Mouse (Mus musculus) forebrain, embryonic 13.5 days (tissue): ENCODE results near the gene Pnmt. TPM values are rescaled to one million over a fixed set of nuclear protein-coding genes. Genes with fewer than 3 reads are reported as not detected.

Source experiments
- ATAC-seq: fragments of 200-750 bp; cut with Nextera tagmentation; 2 replicates; pipeline ENCODE4 v1.8.0; 2017
- H3K27ac ChIP-seq: fragments of 300-500 bp; sonication (generic); 2 replicates; pipeline ENCODE4 v1.5.1; 2015; ENCODE audit warnings: inconsistent platforms, mild to moderate bottlenecking, moderate library complexity
- H3K27me3 ChIP-seq: fragments of 300-500 bp; sonication (generic); 2 replicates; pipeline ENCODE4 v1.6.1; 2015; ENCODE audit warnings: mild to moderate bottlenecking, inconsistent platforms
- H3K36me3 ChIP-seq: fragments of 300-500 bp; sonication (generic); 2 replicates; pipeline ENCODE4 v1.6.1; 2015; ENCODE audit warnings: mild to moderate bottlenecking, inconsistent platforms; ENCODE audit not compliant: poor library complexity, severe bottlenecking
- H3K4me1 ChIP-seq: fragments of 300-500 bp; sonication (generic); 2 replicates; pipeline ENCODE4 v1.6.1; 2015; ENCODE audit warnings: inconsistent platforms
- H3K4me2 ChIP-seq: fragments of 300-500 bp; sonication (generic); 2 replicates; pipeline ENCODE4 v1.6.1; 2015; ENCODE audit warnings: inconsistent platforms, mild to moderate bottlenecking, moderate library complexity
- H3K4me3 ChIP-seq: fragments of 300-500 bp; sonication (generic); 2 replicates; pipeline ENCODE4 v1.5.1; 2015; ENCODE audit warnings: mild to moderate bottlenecking, inconsistent platforms
- H3K9ac ChIP-seq: fragments of 300-500 bp; sonication (generic); 2 replicates; pipeline ENCODE4 v1.6.1; 2015; ENCODE audit warnings: mild to moderate bottlenecking, inconsistent platforms
- H3K9me3 ChIP-seq: fragments of 300-500 bp; sonication (generic); replicated peaks from 2 replicates; pipeline ENCODE4 v1.6.1; 2016; ENCODE audit warnings: inconsistent platforms
- WGBS: fragments of 180-500 bp; shearing (Covaris S2); methylation state at CpG from one replicate; pipeline ENCODE4 v1.1.7; 2015; 5-methylcytosine and 5-hydroxymethylcytosine counted together
- polyA plus RNA-seq: library from polyadenylated mRNA; unstranded; fragments of >200 nt; fragmentation: Nextera tagmentation; extraction: Ambion mirVana; gene quantifications from 2 replicates; pipeline ENCODE4 v1.2.1, GENCODE M21; 2015

Gene Pnmt
- polyA plus RNA-seq, 1 experiment from 2014 or later, result not detected

DNA sequence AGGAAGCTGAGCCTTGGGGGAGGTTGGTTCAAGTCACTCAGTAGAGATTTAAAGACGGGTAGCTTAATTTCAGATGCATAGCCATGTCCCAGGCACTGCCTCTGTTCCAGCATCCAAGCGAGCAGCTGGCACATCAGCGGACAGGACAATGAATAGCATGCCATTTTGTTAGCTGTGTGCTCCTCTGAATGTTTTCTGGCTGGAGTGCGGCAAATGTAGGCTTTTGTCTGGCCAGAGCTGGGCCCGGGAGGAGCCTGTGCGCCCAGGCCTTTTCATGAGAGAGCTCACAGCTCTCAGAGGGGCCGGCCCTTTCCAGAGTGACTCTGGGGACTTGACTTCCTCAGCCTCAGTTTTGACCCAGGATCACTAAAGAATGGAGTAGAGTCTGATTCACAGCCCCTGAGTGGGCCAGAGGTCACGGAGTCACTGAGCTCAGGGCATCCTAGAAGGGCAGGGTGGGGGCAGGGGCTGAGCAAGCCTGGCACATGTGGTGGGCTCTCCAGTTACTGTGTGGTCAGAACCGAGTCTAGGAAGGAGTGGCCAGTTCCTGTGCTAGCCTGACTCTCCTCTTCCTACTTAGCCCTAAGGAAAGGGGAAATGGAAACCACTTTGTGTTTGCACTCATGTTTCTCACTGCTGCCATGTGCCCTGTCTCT lies 25.3 kb upstream of the Pnmt start:
- no peak for ATAC-seq
- Histone ChIP-seq H3K4me2 (peak overlapping the region; percentile 15; the same call in 1 of the 2 replicates), H3K4me3 (no peak overlapping the region), H3K27me3 (0 out of 2 replicates have a peak, but pooled peaks cover 5% of the 10 kb centered on the region), H3K9me3 (no peaks in the 10 kb centered on the region), H3K27ac (peak overlapping the region; percentile 41), H3K36me3 (peaks cover 5% of the 10 kb centered on the region; the same call in 1 of the 2 replicates), H3K4me1 (peaks cover 43% of the 10 kb centered on the region), H3K9ac (peak overlapping the region; percentile 45)
- WGBS, result 48% methylated on average over 9 of the region's 9 CpGs

DNA sequence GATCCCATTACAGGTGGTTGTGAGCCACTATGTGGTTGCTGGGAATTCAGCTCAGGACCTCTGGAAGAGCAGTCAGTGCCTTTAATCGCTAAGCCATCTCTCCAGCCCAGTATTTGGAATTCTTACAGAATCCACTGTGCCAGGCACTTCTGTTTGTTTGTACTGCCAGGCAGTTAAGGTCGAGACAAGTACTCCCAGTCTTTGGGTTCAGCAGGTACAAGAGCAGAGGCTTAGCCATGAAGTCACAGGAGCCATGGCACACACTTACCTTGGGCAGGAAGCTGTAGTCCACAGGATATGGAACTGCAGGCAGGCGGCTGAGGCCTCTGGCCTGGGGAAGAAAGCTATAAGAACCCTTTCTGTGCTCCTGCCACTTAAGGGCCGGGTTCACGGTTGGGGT lies 22.4 kb upstream of the Pnmt start:
- ATAC-seq, result no peak
- Histone ChIP-seq H3K4me1 (peaks cover 31% of the 10 kb centered on the region), H3K4me3 (no peak overlapping the region), H3K27me3 (no peaks in the 10 kb centered on the region), H3K4me2 (no peak overlapping the region), H3K27ac (no peak overlapping the region), H3K9me3 (no peaks in the 10 kb centered on the region), H3K36me3 (peaks cover 7% of the 10 kb centered on the region; the same call in 1 of the 2 replicates), H3K9ac (no peak overlapping the region)
- WGBS, result 90% methylated on average over 5 of the region's 5 CpGs

DNA sequence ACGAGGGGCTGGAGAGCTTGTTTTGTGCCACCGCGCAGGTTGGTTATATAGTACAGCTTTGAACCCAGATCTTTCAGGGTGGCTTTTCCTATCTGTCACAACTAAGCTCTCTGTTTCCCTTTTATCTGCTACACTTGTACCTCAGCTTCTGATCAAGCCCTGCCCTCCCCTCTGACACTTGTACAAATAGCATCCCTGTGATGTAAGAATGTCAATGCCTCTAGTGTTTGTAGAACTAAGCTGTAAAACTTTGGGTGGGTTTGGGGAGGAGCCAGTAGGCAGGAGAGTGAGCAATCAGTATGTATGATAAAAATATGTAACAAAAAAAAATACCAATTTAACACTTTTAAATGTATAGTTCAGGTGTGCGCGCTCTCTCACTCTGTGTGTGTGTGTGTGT lies 21.8 kb upstream of the Pnmt start:
- H3K27ac ChIP-seq, result no peak overlapping the region
- no peak overlapping the region for H3K4me3 ChIP-seq
- no peaks in the 10 kb centered on the region for H3K27me3 ChIP-seq
- no peaks in the 10 kb centered on the region for H3K9me3 ChIP-seq
- H3K4me2 ChIP-seq, result no peak overlapping the region
- 91% methylated on average over 5 of the region's 5 CpGs for WGBS
- peaks cover 25% of the 10 kb centered on the region for H3K4me1 ChIP-seq
- peaks cover 7% of the 10 kb centered on the region; the same call in 1 of the 2 replicates for H3K36me3 ChIP-seq
- no peak for ATAC-seq
- no peak overlapping the region for H3K9ac ChIP-seq

DNA sequence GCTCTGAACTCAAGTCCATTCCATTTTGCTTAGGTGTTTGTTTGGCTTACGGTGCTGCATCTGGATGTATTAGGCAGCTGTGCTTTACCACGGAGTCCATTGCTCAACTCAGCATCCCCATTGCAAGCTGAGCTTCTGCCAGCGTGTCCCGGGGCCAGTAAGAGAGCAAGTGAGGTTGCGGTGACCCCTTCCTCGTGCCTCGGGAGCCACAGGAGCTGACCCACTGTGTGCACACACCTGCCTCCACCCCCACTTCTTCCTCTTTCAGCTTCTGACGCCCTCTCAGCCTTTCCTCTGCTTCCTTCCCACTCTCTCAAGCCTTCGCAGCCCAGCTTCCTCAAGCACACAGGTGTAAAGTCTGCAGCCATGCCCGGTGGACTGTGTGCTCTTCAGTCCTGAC lies 20.0 kb upstream of the Pnmt start:
- WGBS, result 85% methylated on average over 10 of the region's 10 CpGs

DNA sequence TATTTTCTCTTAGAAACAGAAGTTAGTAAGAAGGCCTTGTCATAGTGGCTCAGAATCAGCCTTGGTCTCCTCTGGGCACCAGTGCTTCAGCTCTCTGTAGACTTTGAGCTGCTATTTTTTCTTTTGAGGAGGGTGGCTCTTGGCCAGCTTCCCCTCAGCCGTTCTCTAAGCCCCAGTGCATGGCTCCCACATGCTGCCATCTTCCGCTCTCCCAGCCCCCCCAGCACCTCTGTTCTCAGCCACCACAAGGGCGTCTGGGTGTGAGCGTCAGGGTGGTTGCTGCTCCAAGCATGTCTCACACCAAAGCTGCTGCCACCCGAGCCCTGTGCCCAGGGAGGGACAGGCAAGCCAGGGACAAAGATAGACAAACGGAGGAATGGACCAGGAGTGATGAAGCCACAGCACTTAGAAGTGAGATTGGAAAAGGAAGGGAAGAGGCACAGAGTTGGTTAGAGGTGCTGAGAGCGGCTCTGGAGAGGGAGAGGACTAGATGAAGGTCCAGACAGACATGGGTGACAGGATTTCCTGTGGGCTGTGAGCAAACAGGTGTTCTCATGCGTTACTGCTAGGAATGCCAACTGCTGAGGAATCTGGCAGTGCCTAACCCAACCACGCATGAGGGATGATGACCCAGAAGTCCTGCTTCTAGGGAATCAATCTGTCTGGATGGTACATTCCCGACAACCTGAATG lies 18.9 kb upstream of the Pnmt start:
- no peak for ATAC-seq
- Histone ChIP-seq H3K27me3 (no peaks in the 10 kb centered on the region), H3K4me3 (no peak overlapping the region), H3K27ac (0 out of 2 replicates have a peak overlapping the region, but pooled peaks have one; percentile 27), H3K4me1 (peaks cover 18% of the 10 kb centered on the region), H3K9ac (no peak overlapping the region), H3K36me3 (peaks cover 7% of the 10 kb centered on the region; the same call in 1 of the 2 replicates), H3K4me2 (no peak overlapping the region), H3K9me3 (no peaks in the 10 kb centered on the region)
- 84% methylated on average over 10 of the region's 10 CpGs for WGBS

More for the DNA sequence above, 20.0 kb upstream of the Pnmt start:
- H3K27ac ChIP-seq, result no peak overlapping the region
- H3K4me3 ChIP-seq, result no peak overlapping the region
- peaks cover 7% of the 10 kb centered on the region; the same call in 1 of the 2 replicates for H3K36me3 ChIP-seq
- no peaks in the 10 kb centered on the region for H3K27me3 ChIP-seq
- no peak for ATAC-seq
- H3K9me3 ChIP-seq, result no peaks in the 10 kb centered on the region
- H3K4me2 ChIP-seq, result no peak overlapping the region
- peaks cover 14% of the 10 kb centered on the region for H3K4me1 ChIP-seq
- H3K9ac ChIP-seq, result no peak overlapping the region

DNA sequence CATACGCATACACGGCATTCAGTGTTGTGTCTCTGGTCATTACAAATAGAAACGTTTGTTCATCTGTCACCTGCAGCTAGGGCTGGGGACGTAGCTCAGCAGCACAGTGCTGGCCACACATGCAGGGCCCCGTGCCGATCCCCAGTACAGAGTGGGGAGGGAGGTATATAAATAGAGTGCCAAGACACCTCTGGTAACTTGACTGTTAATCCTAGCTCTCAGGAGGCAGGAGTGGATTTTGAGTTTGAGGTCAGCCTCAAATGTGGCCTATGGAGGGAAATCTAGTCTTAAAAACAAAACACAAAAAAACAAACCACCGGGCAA lies 18.4 kb upstream of the Pnmt start:
- no peak overlapping the region for H3K27ac ChIP-seq
- H3K4me2 ChIP-seq, result no peak overlapping the region
- H3K9ac ChIP-seq, result no peak overlapping the region
- H3K9me3 ChIP-seq, result no peaks in the 10 kb centered on the region
- 89% methylated on average over 7 of the region's 7 CpGs for WGBS
- ATAC-seq, result no peak
- H3K4me3 ChIP-seq, result no peak overlapping the region
- H3K4me1 ChIP-seq, result peaks cover 19% of the 10 kb centered on the region
- H3K36me3 ChIP-seq, result peaks cover 7% of the 10 kb centered on the region; the same call in 1 of the 2 replicates
- H3K27me3 ChIP-seq, result no peaks in the 10 kb centered on the region

DNA sequence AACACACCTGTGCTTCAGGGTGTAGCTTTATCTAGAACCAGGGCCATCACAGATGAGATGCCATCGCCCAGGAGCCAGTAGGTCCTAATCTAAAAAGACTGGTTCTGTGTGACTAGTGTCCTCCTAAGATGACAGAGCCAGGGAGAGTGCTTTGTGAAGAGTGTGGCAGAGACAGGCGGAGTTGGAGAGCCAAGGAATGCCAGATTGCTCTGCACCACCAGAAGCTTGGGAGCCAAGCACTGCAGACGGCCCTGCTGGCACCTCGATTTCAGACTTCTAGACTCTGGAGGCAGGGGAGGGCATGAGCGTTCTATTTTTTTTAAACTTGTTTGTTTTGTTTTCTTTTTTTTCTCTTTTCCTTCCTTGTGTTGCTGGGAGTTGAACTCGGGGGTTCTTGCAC lies 16.9 kb upstream of the Pnmt start:
- Histone ChIP-seq H3K27me3 (no peaks in the 10 kb centered on the region), H3K9me3 (no peaks in the 10 kb centered on the region), H3K27ac (no peak overlapping the region; the same call in 1 of the 2 replicates), H3K4me2 (no peak overlapping the region), H3K9ac (no peak overlapping the region), H3K4me1 (peaks cover 22% of the 10 kb centered on the region), H3K36me3 (peaks cover 7% of the 10 kb centered on the region; the same call in 1 of the 2 replicates), H3K4me3 (no peak overlapping the region)
- ATAC-seq, result peak; percentile 48; the same call in 1 of the 2 replicates
- WGBS, result 79% methylated on average over 6 of the region's 6 CpGs

DNA sequence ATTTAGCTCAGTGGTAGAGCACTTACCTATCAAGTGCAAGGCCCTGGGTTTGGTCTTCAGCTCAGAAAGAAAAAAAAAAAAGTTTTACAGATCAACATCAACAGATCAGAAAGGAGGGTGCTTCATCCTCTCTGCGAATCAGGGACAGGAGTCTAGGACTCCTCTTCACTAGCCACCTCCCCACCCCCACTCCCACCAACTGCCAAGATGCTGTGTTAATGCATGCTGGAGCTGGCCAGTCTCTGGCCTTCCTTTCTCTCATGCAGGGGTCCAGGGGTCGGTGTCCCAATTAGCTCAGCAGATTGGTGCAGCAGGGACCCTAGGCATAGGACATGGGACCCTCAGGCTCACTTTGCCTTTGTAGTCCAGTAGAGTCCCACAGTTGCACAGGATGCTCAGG lies 15.7 kb upstream of the Pnmt start:
- no peak for ATAC-seq
- WGBS, result 95% methylated on average over 2 of the region's 2 CpGs
- H3K4me3 ChIP-seq, result no peak overlapping the region
- peaks cover 22% of the 10 kb centered on the region for H3K4me1 ChIP-seq
- H3K27me3 ChIP-seq, result no peaks in the 10 kb centered on the region
- no peaks in the 10 kb centered on the region for H3K9me3 ChIP-seq
- H3K27ac ChIP-seq, result no peak overlapping the region
- no peak overlapping the region for H3K9ac ChIP-seq
- H3K36me3 ChIP-seq, result peaks cover 17% of the 10 kb centered on the region
- H3K4me2 ChIP-seq, result no peak overlapping the region

DNA sequence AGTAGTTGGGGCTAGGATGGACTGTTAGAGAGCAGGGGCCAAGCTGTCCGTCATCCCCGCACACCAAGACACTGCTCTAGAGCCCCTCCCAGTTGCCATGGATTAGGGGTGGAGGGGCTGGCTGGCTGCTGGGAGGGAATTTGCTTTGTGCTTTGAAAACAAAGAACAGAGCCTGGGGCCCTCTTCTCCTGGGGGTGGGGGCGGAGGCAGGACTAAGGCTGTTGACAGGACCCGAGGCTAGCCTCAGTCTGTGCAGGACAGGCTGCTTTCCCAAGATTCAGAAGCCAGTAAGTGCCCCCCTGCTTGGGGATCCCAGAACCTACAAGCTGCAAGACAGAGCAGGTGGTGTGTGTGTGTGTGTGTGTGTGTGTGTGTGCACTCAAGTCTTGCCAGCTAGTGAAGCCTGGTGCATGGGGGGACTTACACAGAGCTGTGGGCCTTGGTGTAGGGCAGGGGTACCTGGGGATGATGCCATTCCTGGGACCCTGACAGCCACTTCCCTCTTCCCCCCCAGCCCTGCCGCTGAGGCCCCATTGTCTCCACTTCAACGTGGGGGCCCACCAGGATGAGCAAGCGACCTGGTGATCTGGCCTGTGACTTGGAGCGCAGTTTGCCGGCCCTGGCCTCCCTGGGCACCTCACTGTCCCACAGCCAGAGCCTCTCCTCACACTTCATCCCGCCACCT lies 14.6 kb upstream of the Pnmt start:
- WGBS, result 23% methylated on average over 8 of the region's 10 CpGs
- peak overlapping the region; percentile 72 for H3K27ac ChIP-seq
- no peaks in the 10 kb centered on the region for H3K9me3 ChIP-seq
- peak overlapping the region; percentile 6; the same call in 1 of the 2 replicates for H3K4me3 ChIP-seq
- H3K9ac ChIP-seq, result peak overlapping the region; percentile 51
- peaks cover 22% of the 10 kb centered on the region for H3K4me1 ChIP-seq
- peak; percentile 84 for ATAC-seq
- H3K27me3 ChIP-seq, result no peaks in the 10 kb centered on the region
- peaks cover 29% of the 10 kb centered on the region for H3K36me3 ChIP-seq
- H3K4me2 ChIP-seq, result peak overlapping the region; percentile 45

DNA sequence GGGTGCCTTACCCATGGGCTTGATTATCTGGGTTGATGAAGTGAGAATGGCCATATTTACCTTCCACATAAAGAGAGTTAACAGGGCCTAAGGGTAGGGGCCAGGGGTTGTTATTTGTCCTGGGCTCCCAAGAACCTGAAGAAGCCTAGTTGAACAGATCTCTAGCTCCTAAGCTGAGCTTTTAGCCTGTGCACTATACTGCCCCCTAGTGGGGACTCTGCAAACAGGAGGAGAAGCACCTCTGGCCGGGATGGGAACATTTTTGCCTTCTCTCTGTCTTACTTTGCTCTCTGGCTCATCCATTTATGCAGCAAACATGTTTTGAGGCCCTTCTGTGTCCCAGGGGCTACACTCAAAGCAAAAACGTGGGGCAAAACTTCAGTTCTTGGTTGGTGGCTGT lies 13.8 kb upstream of the Pnmt start:
- H3K4me3 ChIP-seq, result 0 out of 2 replicates have a peak overlapping the region, but pooled peaks have one; percentile 6
- WGBS, result 9% methylated on average over 2 of the region's 2 CpGs
- H3K27ac ChIP-seq, result peak overlapping the region; percentile 72
- 0 out of 2 replicates have a peak overlapping the region, but pooled peaks have one; percentile 51 for H3K9ac ChIP-seq
- ATAC-seq, result no peak
- H3K4me2 ChIP-seq, result peak overlapping the region; percentile 45
- H3K4me1 ChIP-seq, result peaks cover 22% of the 10 kb centered on the region
- H3K9me3 ChIP-seq, result no peaks in the 10 kb centered on the region
- H3K27me3 ChIP-seq, result no peaks in the 10 kb centered on the region
- H3K36me3 ChIP-seq, result peaks cover 36% of the 10 kb centered on the region

DNA sequence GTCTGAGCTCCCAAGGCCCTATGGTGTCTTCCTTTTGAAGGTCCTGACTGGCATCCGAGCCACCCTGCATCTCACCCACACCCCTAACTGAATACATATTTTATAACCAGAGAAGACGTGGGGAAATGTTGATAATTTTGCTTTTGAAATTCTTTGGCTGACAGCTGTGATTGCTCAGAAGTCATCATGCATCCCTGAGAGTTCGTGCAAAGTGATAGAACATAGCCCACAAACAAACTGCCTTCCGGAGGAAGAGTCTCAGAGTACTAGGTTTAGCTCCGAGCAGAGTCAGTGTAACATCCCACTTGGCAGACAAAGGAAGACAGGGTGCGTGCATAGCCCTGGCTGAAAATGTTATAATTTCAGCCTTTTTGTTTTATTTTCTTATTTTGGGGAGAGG lies 13.0 kb upstream of the Pnmt start:
- 87% methylated on average over 6 of the region's 6 CpGs for WGBS

DNA sequence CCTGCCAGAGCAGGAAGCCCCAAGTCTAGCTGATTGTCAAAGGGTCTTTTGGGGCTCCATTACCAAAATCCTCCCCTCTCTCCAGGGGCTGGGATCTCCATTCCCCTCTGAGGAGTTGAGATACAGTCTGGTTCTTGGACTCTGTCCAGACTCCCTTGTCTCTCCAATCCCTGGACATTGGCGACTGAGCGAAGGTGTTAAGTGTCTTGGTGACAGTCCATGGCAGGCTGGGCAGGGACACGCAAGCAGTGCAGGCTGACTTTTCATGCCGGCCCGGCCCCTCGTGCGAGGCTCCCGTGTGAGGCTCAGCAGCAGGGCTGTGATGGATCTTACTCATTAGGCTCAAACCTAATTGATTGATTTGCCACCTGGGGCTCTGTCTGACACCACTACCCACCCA lies 12.0 kb upstream of the Pnmt start:
- WGBS, result 79% methylated on average over 8 of the region's 8 CpGs
- Histone ChIP-seq H3K4me2 (no peak overlapping the region), H3K36me3 (peaks cover 51% of the 10 kb centered on the region), H3K9ac (no peak overlapping the region), H3K27me3 (no peaks in the 10 kb centered on the region), H3K9me3 (no peaks in the 10 kb centered on the region), H3K4me3 (no peak overlapping the region), H3K4me1 (peaks cover 22% of the 10 kb centered on the region), H3K27ac (no peak overlapping the region)
- no peak for ATAC-seq

More for the DNA sequence above, 13.0 kb upstream of the Pnmt start:
- H3K4me3 ChIP-seq, result no peak overlapping the region
- no peak overlapping the region for H3K4me2 ChIP-seq
- H3K27me3 ChIP-seq, result no peaks in the 10 kb centered on the region
- peaks cover 22% of the 10 kb centered on the region for H3K4me1 ChIP-seq
- peaks cover 41% of the 10 kb centered on the region for H3K36me3 ChIP-seq
- H3K27ac ChIP-seq, result no peak overlapping the region
- no peak for ATAC-seq
- no peak overlapping the region; the same call in 1 of the 2 replicates for H3K9ac ChIP-seq
- no peaks in the 10 kb centered on the region for H3K9me3 ChIP-seq
